In the genomic region with DNA sequence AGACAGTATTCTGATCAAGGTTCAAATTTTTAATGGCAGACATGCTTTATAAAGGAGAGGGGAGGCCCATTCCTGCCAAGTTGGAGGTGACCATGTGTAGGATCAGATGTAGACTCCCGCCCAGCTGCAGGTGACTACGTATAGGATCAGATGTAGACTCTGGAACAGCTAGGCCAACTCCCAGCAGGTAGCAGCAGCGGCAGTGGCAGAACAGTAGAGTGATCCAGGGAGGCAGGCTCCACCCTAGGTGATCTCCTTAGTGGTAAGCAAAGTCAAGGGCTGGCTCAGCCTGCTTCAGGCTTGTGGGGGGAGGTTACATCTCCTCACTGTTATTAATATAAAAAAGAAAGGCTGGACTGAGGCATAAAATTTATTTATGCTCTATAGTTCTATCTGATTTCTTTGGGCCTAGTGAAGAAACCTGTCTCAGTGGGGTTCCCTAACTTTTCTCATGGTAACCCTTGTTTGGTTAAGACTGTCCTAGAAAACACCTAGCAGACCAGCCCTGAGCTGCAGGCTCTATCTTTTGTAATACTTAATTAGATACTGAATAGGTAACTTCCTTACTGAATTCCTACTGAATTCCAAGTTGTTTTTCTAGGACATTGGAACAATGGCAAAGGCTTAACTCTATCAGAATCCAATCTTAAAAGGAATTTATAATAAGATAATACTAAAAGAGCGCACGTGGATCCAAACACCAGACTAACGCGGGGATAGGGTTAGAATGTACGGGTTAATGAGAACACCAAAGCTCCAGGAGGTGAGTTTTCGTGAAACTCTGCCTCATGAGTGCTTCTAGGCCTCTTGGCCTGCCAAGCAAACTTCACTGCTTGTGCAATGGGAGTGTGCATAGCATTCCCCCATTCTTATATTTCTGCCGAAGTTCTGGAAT, we compare ENCODE assay signal across 19 mouse cellular contexts.
"Had no signal": no experiment of that assay in that cellular context is flagged by ENCODE, and none has a peak within 500 bp of the region (broad histone marks: within the 10 kb centered on the region; RNA-seq: fewer than 3 reads in every experiment).

No protein-coding gene starts in this region.

- H3K27ac ChIP-seq: lung, embryonic 15.5 days; macrophage; midbrain, embryonic 12.5 days; neural tube, embryonic 13.5 days; neural tube, embryonic 15.5 days had no signal

- DNase-seq: lung, adult 2 months; lung, postnatal 14 days; lung, postnatal 36 days; midbrain, embryonic 14.5 days; retina, postnatal 1 day; right cerebral cortex, adult 18-20 months; right cerebral cortex, postnatal 25 days; right cerebral cortex, postnatal 4 days; spleen, adult 18-20 months; thymus, adult 18-20 months; thymus, postnatal 14 days; thymus, postnatal 36 days had no signal

- H3K4me3 ChIP-seq: lung, embryonic 15.5 days; megakaryocyte, embryonic 14.5 days; midbrain, embryonic 12.5 days; myocyte; neural tube, embryonic 13.5 days; neural tube, embryonic 15.5 days had no signal
